Mouse (Mus musculus): Measurements from ENCODE around the gene Olfr1185-ps1.
"Not testable (repeated sequence)": the region's sequence is repeated elsewhere in the genome, so short reads cannot be mapped to it uniquely, and the experiment has no call there.

Gene Olfr1185-ps1

GRCm38 (mm10) chr2:88493020-88493419 lies at the start of gene Olfr1185-ps1:
Olfr1185-ps1 (plus strand) TSS chr2:88493320.
- no peak for DNase-seq (ENCODE audit: low spot score in 2 of 2)

DNA sequence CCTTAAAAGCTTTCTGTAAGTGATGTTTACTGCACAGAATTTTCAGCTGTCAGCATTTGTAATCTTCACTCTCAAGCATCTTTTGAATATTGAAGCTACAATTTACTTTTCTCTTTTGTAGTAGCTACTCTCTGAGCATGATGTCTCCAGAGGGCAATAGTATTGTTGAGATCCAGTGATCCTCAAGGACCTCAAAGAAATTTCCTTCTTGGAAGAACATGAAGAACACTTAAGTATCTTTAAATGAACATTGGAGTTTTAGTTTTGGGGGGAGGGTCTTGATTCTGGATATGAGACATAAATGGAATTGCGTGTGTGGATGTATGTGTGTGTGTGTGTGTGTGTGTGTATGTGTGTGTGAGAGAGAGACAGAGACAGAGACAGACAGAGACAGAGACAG lies 44.1 kb upstream of the Olfr1185-ps1 start, which contains the start of gene Gm13757:
Gene Gm13757, minus strand, starts transcription at position 101 of the 400 bp plus-strand sequence.
- DNase-seq (ENCODE audit: low spot score in 2 of 2) = no peak

- DNase-seq (ENCODE audit: low spot score in 2 of 2) = not testable (repeated sequence)
Observed at GRCm38 (mm10) chr2:88454567-88454966, 38.6 kb upstream of the Olfr1185-ps1 start, which contains the start of gene Olfr1183. Olfr1183 (plus strand) TSS chr2:88454867.

DNA sequence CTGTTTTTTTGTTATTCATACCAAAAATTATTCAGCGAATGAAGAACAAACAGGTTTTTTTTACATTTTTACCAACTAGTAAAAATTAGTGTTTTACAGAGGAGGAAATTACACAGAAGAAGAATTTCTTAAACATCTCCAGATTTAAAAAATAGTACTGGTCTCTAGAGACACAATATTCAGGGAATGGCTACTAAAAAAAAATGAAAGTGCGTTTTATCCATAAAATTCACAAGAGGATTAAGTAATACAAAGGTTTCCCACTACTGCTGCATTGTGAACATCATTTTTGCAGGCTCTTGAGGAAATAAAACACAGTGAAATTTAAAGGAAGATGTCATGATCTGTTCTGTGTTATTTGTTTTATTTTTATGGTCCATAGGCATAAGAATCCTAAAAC lies 9.8 kb upstream of the Olfr1185-ps1 start, which contains the start of gene Olfr1184:
Gene Olfr1184, plus strand, starts transcription at position 301 of the 400 bp plus-strand sequence.
- no peak for DNase-seq (ENCODE audit: low spot score in 2 of 2)

GRCm38 (mm10) chr2:88518251-88518650 lies 25.1 kb downstream of the Olfr1185-ps1 start, which contains the start of gene Olfr1186:
Olfr1186 (plus strand) TSS chr2:88518551.
- no peak for DNase-seq (ENCODE audit: low spot score in 2 of 2)

GRCm38 (mm10) chr2:88525720-88526119 lies 32.6 kb downstream of the Olfr1185-ps1 start:
- no peak for DNase-seq (ENCODE audit: low spot score in 2 of 2)

Measured in right cerebral cortex, adult 2 months (tissue).